Mouse (Mus musculus) NIH3T3 (cell line): ENCODE measurements at regions not wholly inside any gene's neighbourhood (a gene's known extent, or its start where the extent isn't known, plus 50 kb on each side); places are given as distances from the start of the nearest gene placed in this dataset.

Source experiments
- DNase-seq: peaks from one replicate; pipeline ENCODE4 v3.0.0-alpha.2; 2012; ENCODE audit warnings: low read depth

- DNase-seq, result no peak
Measured at GRCm38 (mm10) chr5:126335091-126335490, 803.5 kb downstream of the Tmem132b start.

DNA sequence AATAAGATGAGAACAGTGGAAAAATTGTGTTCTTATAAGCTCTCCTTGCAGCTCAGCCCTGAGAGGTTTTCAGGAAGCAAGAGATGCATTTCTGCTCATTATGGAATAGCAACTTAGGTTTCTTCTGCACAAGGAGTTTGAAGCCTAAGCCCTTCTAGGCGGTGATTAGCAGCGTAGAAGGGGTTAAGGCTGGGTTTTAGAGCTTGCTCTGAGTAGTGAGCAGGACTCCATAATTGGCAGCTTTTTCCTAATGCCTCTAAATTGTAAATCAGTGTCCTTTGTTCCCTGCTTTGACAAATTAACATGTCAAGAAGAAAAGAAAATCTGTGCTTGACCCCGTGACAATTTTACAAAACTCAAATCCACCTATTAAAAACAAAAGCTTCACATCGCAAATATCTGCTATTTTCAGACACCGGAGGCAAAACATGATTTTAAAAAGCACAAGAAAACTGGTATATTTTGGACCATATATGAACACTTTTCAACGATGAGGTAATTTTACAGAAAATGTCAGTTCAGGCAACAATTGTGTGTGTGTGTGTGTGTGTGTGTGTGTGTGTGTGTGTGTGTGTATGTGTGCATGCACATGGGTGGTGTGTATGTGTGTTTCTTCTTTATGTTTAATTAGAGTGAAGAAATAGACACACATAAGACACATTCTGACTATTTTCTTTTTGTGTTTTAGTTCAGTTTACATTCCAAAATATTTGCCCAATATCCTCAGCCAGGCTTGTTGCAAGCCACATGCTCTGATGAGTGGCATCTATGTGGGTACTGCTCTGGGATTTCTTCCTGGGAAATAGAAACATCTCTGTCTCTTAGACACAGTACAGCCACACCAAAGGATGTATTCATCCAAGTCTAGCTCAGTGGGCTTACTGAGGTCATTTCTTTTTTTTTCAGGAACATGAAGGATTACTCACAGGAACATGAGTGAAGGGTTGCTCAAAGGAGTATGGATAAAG lies 804.3 kb downstream of the Tmem132b start:
- no peak for DNase-seq

DNA sequence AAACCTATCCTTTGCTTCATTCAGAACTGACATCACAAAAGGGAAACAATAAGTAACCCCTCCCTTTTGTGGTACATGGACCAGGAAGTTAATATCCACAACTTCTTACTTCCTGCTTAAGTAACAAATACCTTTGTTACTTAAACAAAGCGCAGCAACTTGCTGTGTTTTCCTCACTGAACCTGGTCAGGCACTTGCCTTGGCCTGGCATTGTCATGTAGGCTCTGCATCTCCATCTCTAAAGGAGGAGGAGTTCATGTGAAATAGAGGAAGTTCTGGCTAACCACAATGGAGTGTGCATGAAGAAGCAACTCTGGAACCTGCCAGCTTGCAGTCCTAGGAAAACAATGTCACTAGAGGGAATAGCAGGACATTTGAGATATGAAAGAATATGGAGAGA lies 806.3 kb downstream of the Tmem132b start:
- no peak for DNase-seq

- DNase-seq, result no peak
Measured at GRCm38 (mm10) chr5:126343570-126343969, 812.0 kb downstream of the Tmem132b start.

GRCm38 (mm10) chr5:126350936-126351335 lies 819.4 kb downstream of the Tmem132b start:
- DNase-seq, result no peak

DNA sequence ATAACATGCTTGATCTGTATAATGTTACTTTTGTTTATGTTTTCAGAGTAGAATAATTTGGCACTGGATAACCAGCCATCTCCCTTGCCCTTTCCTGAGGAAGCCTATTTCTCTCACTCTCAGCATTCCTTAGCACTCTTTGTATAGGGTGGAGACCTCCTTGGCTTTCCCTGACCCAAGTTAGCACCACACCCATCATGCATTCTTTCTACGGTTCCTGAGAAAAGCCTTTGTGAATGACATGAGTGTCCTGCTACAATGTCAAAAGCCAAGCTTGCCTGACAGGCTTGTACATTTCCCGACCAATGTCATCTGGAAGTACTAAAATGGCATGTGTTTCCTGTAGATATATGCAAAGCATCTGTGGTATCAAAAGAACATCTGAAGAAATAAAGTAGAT lies 837.9 kb downstream of the Tmem132b start:
- no peak for DNase-seq

DNA sequence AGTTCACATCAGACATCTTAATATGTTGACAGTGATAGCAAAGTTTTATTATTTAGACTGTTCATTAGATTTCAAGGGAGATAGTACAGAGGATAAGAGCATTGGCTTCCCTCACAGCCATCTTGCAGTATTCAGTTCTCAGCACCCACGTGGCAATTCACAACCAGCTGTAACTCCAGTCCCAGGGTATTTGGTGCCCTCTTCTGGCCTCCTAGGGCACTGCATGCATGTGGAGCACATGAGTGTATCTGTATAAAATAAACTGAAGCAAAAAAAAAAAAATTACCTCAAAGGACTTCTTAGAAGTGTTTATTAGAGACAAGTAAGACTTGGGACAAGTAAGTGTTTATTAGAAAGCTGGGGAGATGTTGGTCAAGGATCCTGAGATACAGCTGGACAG lies 849.3 kb upstream of the Tmem132c start:
- peak; percentile 3 for DNase-seq

DNA sequence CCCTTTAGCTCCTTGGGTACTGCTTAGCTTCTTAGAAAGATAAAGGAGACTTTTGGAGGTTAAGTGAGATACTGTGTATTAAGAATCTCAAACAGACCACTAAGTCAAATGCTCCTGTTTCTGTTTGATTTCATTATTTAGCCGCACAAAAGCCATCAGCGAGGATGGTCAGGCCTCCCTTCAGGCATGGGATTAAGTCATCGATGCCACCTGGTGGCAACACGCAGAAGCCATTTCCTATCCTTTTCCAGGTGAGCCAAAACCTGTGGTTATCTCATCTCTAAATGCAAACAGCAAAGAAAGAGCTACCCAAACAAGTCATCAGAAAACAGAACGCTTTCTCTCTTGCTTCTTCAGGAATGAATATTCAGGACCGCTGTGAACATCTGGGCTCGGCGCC lies 846.3 kb upstream of the Tmem132c start:
- no peak for DNase-seq

DNA sequence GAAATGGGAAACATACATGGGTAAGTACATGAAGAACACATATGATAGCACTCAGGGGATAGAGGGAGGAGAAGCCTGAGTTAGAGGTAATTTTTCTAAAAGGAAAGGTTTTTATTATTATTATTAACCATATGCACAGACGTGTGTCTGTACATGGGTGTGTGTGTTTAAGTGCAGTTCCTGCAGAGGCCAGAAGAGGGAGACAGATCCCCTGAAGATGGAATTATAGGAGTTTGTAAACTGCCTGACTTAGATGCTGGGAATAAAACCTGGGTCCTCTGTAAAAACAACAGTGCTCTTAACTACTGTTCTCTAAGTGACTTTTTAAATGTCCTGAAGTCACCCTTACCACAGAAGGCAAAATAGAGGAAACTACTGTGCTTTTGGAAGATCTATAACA lies 809.9 kb upstream of the Tmem132c start:
- DNase-seq, result peak; percentile 18

DNA sequence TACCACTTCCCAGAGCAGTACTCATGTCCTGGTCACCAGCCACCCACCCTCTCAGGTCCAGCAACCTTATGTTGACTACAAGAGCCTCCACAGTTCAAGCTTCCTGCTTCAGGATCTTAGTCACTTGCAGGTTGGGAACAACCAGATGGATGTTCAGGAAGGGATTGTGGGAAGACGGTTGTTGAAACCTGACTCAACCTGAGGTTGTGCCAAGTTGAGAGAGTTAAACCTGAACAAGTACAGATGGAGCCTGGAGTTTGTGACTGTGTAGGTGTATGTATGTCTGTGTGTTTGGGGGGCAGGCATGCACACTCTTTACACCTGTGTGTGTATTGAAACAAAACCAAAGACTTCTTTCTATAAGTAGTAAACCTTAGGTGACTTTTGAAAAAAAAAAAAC lies 802.9 kb upstream of the Tmem132c start:
- DNase-seq, result no peak

DNA sequence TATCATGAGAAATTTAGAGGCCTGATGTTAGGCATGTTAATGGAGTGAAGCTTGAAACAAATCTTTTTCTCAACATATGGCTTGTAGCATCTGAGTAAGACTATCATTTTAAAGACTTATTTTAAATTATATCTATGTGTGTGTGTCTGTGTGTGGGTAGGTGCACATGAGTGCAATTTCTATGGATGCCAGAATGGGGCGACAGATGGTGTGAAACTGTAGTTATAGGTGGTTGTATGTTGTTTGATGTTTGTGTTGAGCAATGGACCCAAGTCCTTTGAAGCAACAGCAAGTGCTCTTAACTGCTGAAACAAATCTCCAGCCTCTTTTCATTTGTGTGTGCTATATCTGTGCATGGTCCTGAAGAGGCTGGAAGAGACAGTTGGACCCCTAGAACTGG lies 801.1 kb upstream of the Tmem132c start:
- no peak for DNase-seq

GRCm38 (mm10) chr5:126475761-126476160 lies 765.8 kb upstream of the Tmem132c start:
- no peak for DNase-seq

- DNase-seq, result no peak
Measured at GRCm38 (mm10) chr5:126522076-126522475, 719.5 kb upstream of the Tmem132c start.

GRCm38 (mm10) chr5:126525863-126526262 lies 715.7 kb upstream of the Tmem132c start:
- DNase-seq, result no peak

DNA sequence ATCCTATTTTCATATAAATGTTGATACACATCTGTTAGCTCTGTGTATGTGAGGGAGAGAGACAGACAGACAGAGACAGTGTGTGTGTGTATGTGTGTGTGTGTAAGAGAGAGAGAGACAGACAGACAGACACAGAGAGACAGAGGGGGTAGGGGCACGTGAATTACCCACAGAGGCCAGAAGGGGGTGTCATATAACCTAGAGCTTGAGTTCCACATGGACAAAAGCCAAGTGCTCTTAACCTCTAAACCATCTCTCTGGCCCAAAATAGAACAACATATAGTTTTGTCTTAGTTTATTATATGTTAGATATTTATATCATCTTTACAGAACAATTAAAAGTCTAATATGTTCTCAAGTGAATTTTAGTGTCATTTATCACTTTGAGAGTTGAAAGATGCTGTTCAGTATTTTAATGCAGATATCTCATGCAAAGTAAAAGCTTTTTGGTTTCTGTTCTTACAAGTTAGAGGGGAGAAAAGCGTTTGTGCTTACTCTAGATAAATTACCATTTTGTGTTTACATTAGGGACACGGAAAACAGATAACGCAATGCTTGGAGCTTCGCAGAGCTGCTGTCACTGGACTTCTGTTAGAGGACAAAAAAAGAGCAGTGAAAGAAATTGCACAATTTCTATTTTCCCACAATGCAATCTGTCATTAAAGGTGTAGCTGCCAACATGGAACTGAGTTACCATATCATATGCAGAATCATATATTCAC lies 710.6 kb upstream of the Tmem132c start:
- peak; percentile 31 for DNase-seq

GRCm38 (mm10) chr5:126531528-126531894 lies 710.1 kb upstream of the Tmem132c start:
- DNase-seq, result no peak

GRCm38 (mm10) chr5:126531975-126532374 lies 709.6 kb upstream of the Tmem132c start:
- no peak for DNase-seq

GRCm38 (mm10) chr5:126538072-126538471 lies 703.5 kb upstream of the Tmem132c start:
- peak; percentile 33 for DNase-seq

DNA sequence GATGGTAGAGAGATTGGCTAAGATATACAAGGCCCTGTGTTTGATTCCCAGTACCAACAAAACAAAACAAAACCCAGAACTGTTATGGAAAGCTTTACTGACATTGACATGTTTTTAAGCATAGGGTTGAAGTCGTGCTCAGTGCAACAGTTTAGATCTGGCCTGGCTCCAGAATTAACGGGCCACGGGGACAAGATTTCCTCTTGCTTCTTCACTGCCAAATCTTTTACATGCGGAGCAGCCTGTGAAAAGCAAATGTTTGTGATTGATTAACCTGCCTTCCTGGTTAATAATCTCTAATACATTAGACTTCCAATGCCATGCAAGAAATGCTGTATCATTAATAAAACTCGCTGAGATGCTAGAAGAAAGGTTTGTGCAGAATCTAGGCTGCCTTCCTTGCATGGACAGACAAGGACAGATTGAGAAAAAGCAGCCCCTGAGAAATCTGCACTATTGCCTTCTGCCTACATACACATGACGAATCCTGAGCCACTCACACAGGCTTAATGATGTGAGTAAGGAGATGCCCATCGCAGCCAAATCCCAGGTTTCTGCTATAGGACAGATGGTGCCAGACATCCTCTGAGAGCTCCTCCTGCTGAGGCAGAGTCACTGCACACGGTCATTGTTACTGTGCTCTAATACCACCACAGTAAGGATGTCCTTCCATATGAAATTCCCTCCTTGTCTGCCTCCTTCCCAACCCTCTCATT lies 697.2 kb upstream of the Tmem132c start:
- peak; percentile 32 for DNase-seq

DNA sequence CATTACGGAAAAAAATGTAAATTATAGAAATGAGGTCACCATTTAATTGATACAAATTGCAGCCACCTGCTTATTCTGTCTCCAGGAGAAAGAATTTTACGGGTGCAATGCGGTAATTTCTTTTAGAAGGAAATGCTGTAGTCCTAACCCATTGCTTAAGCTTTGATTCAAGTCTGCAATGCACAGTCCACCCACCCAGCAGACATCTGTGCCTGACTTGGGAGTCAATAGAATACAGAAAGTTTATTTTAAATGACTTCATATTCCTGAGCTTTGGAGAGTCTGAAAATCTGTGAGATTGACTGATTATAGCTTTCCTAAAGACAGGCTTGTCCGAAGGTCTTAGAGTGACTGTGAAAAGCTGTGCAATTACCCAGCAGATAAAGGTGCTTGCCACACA lies 693.8 kb upstream of the Tmem132c start:
- DNase-seq, result no peak

DNA sequence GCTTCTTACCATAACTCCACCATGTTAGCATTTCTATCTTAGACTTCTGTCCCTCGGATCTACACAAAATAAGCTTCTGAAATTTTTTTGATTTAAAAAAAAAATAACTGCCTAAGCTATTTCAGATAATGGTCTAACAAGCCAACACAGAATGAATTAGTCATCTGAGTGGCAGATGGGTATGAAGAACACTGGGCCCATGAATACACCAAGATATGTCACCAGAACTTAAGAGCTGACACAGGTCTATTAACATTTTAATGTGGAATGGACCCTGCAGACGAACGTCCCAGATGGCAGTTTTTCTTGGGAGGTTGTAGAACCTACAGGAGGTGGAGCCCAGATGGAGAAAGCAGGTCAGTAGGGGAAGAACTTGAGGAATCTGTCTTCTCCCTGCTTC lies 689.9 kb upstream of the Tmem132c start:
- no peak for DNase-seq

DNA sequence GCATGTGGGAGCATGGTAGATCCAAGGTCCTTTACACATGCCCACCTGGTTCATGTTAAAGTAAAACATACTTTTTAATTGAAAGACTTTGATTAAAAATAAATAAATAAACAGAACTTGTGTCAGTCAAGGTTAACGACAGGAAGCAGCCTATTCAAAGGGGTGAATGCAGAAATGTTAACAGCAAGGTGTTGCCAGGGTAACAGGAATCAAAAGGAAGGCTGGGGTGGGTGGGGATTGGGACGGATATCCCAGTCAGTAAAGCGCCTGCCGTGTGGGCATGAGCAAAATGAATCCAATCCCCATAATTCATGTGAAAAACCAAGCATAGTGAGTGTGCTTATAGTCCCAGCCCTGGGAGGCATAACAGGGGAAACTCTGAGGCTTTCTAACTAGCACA lies 682.6 kb upstream of the Tmem132c start:
- DNase-seq, result no peak

DNA sequence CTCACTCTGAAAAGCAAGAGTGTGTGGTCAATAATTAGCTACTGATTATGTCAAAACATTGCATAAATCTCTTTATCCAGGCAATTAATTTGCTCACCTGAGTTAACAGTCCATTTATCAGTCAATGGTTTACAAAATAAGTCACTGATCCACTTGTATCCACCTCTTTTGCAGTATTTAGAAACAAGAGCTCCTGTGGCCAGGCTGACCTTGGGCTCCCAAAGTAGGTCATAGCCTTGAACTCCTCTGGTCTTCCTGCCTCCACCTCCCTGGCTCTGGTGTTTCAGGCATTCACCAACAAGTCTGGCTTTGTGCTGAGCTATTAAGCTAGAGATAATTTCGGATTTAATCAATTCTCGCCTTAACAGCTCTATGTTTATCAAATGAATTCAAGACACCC lies 675.8 kb upstream of the Tmem132c start:
- no peak for DNase-seq
